Mouse (Mus musculus) heart, adult 2 months (tissue): ENCODE measurements around the gene Ttc9.

Source experiments
- CTCF ChIP-seq: fragments of 200-600 bp; IDR thresholded peaks from 2 replicates; pipeline ENCODE4 v1.8.1; 2022; ENCODE audit warnings: antibody characterized with exemption, mild to moderate bottlenecking, moderate library complexity
- EP300 ChIP-seq: fragments of 200-500 bp; IDR thresholded peaks from 2 replicates; pipeline ENCODE4 v1.6.1; 2011; ENCODE audit warnings: low read depth, low read length, control low read depth; ENCODE audit not compliant: insufficient read depth
- POLR2A ChIP-seq: fragments of 200-500 bp; IDR thresholded peaks from 2 replicates; pipeline ENCODE4 v1.6.1; 2011; ENCODE audit warnings: mild to moderate bottlenecking, low read depth, low read length, control low read depth; ENCODE audit not compliant: insufficient read depth

DNA sequence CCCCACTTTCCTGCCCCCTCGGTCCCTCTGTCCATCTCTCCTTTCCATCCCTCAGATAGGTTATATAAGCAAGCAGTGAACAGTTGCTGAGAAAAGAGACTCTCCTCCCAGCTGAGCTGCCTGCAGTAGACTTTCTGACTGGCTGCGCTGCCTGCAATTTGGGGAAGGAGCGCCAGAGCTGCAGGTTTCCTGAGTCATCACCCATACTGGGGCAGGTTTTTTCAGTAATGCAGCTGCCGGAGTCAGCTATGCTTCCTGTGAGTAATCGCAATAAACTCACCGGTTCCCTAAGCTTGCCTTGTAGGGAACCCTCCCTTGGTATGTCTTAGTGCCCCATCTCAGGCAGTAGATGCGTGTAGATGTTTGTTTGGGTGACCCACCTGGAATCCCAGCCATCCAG is 14.1 kb upstream of the Ttc9 start:
- no peak for TF ChIP-seq CTCF
- TF ChIP-seq POLR2A, result no peak
- TF ChIP-seq EP300, result no peak
